Mouse (Mus musculus) 3T3-L1 (cell line): ENCODE results near the gene Fam69b.
A peak's percentile ranks its signal among the peaks of the same experiment; 100 is the strongest.

Source experiments
- DNase-seq: peaks from one replicate; pipeline ENCODE4 v3.0.0-alpha.2; 2015; ENCODE audit warnings: low read depth, low spot score

Fam69b gene

GRCm38 (mm10) chr2:26597810-26598209, 30.4 kb upstream of the Fam69b start:
- no peak for DNase-seq

DNA sequence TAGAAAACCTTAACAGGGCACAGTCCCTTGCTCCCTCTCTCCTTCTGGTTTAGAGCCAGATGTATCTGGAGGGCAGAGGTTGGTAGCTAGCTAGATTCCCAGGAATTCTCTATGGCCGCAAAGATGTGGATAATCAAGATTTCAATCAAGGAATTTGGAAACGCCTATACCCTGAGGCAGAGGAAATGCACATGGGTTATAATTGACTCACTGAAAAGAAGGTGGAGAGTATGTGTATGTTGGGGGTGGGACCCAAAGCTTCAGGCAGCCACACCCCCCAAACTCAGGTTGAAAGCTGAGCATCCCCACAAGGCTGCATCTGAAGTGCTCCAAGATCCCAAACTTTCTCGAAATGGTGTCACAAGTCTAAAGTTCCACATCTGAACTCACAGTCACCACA, 29.8 kb upstream of the Fam69b start:
- peak; percentile 83 for DNase-seq

GRCm38 (mm10) chr2:26599965-26600364, 28.3 kb upstream of the Fam69b start:
- DNase-seq: no peak

- no peak for DNase-seq
These were observed 27.6 kb upstream of the Fam69b start for GRCm38 (mm10) chr2:26600664-26601063.

DNA sequence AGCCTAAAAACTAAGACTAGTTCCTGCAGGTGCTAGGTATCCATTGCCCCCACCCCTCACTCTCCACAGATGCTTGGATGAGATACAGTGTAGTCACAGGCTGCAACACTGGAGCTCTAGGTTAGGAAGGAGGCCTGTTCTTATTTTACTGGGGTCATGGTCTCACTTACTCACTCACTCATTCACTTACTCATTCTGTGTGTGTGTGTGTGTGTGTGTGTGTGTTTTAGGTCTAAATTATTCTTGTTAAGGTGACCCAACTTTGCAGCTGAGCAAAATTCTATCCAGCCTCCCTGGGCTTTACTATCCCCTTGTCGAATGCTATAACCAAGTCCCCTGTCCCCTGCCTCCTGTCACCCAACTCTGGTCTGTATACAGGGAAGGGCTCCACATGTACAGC, 26.7 kb upstream of the Fam69b start:
- no peak for DNase-seq

GRCm38 (mm10) chr2:26602631-26603030, 25.6 kb upstream of the Fam69b start:
- DNase-seq: no peak

DNA sequence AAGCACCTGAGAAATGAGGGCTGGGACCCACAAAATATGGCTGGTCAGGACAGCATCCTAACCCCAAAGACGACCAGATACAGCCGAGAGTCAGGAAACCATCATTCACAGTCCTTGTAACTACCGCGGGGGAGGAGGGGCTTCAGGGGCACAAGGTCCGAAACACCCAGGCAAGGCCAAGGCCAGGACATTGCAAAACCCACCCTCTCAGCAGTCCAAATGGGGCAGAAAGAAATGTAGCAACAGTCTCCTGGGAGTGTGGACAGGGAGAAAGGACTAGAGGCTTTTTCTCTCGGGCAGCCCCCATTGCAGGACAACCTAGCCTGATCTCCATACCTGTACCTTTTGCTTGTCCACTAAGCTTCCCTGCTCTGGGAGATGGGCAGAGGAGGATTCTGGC, 25.1 kb upstream of the Fam69b start:
- DNase-seq: no peak

GRCm38 (mm10) chr2:26603720-26604671, 24.3 kb upstream of the Fam69b start, which contains the start of gene Agpat2:
TSS of gene Agpat2 (minus strand) at chr2:26604417.
- DNase-seq: peak; percentile 71

GRCm38 (mm10) chr2:26605331-26605730, 22.9 kb upstream of the Fam69b start:
- DNase-seq: no peak

DNA sequence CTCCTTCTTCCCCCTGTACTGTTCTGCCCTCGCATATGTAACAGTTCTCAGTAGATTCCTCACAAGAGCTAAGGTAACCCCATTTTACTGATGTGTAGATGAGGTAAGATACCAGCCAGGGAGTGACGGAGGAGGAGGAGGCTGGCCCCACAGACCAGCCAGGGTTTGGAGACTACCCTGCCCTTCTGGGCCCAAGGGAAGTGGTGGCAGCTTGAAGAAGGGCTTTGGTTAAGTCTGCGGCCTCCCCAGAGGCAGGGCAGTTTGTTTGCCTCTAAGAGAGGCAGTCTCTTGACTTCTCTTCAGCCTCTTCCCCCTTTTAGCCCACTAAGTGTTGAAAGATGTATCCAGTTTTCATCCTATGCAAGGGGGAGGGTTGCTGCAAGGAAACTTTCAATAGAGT, 21.7 kb upstream of the Fam69b start:
- no peak for DNase-seq

GRCm38 (mm10) chr2:26607056-26607910, 21.0 kb upstream of the Fam69b start:
- DNase-seq: no peak

GRCm38 (mm10) chr2:26608781-26609180, 19.5 kb upstream of the Fam69b start:
- no peak for DNase-seq

DNA sequence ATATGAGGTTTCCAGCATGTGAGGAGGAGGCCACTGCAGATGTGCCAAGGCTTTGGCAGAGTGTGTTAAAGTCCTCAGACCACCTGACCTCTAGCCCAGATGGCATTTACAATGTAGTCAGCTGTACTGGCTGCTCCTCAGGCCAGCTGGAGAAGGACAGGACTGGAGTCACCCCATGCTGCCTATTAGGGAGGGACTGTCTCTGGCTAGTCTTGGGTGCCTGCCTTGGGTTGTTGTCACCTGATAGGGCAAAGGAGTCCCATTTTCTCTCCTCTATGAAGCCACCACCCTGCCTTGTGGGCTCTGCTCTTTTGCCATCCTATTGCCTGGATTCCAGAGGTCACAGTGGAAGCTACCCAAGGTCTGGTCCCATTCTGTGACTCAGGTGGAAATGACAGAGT, 19.0 kb upstream of the Fam69b start:
- DNase-seq: no peak

GRCm38 (mm10) chr2:26610526-26610925, 17.7 kb upstream of the Fam69b start:
- peak; percentile 84 for DNase-seq

DNA sequence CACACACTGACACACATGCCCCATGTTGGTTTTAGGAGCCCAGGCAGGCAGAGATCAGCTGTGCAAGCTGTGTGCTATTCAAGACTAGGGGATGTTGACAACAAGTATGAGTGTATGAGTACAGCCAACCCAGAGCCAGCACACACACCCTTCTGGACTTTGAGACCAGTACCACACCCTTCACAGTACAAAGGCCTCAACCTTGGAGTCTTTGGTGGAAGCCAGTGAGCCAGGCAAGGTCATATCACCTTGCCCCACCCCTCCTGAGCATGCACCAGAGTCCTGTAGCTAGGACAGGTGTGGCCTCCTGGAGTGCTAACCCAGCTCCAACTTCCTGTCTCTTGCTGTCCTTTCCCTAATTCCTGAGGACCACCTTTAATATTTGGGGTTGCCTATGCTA, 17.2 kb upstream of the Fam69b start:
- DNase-seq: no peak

GRCm38 (mm10) chr2:26611896-26612295, 16.4 kb upstream of the Fam69b start:
- DNase-seq: no peak

DNA sequence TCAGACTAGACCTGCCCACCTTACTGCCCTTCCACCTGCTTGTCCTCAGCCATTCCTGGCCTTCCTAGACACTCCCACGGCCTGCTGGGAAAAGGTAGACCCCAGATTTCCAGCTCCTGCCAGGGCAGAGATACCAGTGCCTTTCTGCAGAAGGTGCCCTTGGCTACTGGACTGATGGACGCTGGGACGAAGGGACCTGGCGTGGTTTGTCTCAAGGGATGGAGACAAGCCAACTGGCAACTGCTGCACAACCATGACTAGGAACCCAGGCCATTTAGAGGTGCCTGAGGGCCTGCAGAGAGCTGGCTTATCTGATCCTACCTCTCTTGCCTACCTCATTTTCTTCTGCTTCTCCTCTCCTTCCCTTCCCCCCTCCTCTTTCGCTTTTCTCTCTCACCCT, 13.4 kb upstream of the Fam69b start:
- DNase-seq: no peak

DNA sequence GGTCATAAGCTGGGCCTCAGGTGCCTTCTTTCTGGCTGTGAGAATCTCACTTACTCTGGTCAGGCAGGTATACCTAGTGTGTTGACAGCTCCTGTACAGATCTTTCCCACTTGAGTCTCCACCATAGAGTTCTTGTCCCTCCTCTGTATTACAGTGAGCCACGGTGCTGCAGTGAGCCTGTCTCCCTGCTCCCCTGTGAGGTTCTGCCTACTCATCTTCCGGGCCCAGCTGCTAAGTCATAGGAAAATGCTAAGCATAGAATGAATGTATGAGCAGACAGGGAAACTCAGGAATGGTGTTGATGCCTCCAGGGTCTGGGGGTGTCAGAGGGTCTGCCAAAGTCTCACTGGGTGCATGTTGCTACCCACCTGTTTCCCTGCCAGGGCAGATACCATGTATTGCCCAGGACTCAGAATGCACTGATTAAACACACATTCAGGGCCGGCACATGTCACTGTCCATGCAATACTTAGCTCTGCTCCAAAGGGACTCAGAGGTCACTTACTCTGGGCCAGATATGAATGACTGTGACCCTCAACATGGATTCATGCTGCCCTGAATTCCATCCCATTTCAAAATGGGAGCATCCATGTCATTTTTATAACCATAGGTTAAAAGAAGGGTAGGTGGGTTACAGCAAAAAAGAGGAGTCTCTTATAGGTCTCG, 12.7 kb upstream of the Fam69b start:
- DNase-seq: no peak

DNA sequence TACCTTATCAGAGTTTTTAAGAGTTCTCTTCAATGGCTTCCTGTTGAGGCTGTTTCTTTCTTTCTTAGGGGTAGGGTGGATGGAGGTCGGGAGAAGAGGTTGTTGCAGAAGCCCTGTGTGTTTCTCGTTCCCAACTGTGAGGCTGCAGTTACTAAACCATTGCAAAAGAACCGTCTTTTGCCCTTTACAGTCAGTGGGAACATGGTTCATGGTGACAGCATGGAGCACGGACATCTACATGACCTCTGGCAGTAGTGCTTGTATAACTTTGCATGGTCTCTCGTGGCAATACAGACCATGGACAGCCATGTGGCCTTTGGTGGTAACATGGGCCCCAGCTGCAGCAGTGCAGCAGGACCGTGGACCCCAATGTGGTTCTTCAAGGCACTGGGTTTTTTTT, 10.9 kb upstream of the Fam69b start:
- DNase-seq: no peak

- DNase-seq: no peak
These were observed 10.3 kb upstream of the Fam69b start for GRCm38 (mm10) chr2:26617928-26618327.

DNA sequence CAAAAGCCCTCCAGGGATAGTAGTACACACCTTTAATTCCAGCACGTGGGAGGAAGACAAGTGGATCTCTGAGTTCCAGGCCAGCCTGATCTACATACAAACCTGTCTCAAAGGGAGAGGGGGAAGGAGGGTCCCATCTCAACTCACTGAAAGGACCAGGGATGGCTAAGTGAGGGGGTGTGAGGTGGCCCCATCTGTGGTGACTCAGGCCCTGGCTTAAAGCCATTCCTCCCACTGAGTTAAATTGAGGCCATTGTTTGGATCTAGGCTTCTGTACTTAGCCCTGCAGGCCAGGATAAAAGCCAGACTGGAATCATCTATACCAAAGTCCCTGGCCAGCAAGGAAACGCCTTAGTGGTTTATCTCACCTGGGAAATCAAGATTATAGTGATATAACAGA, 7.0 kb upstream of the Fam69b start:
- peak; percentile 63 for DNase-seq

GRCm38 (mm10) chr2:26622984-26623383, 5.3 kb upstream of the Fam69b start:
- DNase-seq: no peak
